Mouse (Mus musculus) CD8-positive naive resting alpha-beta T cell, adult 57 days (primary cell): ENCODE measurements around the gene Krtap27-1. TPM values are rescaled to one million over a fixed set of nuclear protein-coding genes. Genes with fewer than 3 reads are reported as not detected.

ENCODE experiments used
- total RNA-seq: library from RNA; stranded (reverse); gene quantifications from one replicate; pipeline ENCODE4 v1.2.4, GENCODE M21; 2023

Krtap27-1 gene
- total RNA-seq = not detected

GRCm38 (mm10) chr16:88671571-88671970 is at the start of gene Krtap27-1:
TSS of gene Krtap27-1 (minus strand) at chr16:88671671.

GRCm38 (mm10) chr16:88707496-88708012 is 36.1 kb upstream of the Krtap27-1 start, which contains the start of gene 2310061N02Rik:
TSS of gene 2310061N02Rik (minus strand) at chr16:88707962.

DNA sequence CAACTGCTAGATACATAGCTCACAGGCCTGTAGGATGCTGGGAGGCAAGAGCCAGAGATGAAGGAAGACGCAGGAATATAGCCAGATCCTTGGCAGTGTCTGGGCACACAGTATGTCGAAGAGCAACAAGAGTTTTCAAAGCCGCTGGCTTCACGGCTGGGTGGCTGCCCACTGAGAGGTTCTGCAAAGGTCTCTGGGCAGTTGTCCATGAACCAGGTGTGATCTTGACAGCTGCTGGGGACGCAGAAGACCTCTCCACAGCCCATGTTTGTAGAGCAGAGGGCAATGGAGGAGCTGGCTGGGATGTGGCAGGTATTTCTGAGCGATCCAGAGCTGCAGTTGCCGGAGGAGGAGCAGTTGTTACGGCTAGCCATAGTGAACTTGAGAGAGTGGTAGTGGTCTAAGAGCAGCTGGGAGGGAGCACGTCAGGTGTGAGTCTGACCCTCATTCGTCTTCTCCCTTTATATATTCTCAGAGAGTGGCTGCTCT is 24.1 kb downstream of the Krtap27-1 start, which contains the start of gene Krtap26-1:
TSS of gene Krtap26-1 (minus strand) at position 439 of the 489 bp plus-strand sequence.

DNA sequence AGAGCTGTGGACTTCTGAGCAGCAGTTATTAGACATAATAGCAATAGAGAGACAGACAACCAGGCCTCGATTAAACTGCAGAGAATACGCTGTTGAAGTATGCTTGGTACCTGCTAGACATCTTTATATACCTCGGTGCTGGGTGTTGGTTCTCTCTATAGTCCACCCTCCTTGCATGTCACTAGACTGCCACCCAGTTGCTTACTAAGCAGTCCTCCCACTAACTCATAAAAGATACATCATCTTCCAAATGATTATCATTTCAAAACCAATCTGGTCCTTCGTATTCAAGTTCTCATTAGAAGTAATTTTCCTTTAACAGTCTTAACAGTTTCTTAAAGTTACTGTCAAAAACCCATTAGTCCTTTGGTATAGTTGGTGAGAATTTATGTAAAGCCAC is 43.9 kb downstream of the Krtap27-1 start, which contains the start of gene 2310079G19Rik:
TSS of gene 2310079G19Rik (minus strand) at position 101 of the 400 bp plus-strand sequence.

Other genes with a start within 250 kb of the Krtap27-1 start
- not detected for gene Cldn17, start 164.7 kb downstream of the Krtap27-1 start, total RNA-seq
- not detected for gene Cldn8, start 108.5 kb downstream of the Krtap27-1 start, total RNA-seq
- gene Krtap24-1, start 59.4 kb downstream of the Krtap27-1 start, total RNA-seq = not detected
- gene 2310079G19Rik, start 44.0 kb downstream of the Krtap27-1 start, total RNA-seq = not detected
- not detected for gene Krtap26-1, start 23.9 kb downstream of the Krtap27-1 start, total RNA-seq
- not detected for gene 2310061N02Rik, start 36.3 kb upstream of the Krtap27-1 start, total RNA-seq
- gene Krtap13-1, start 57.2 kb upstream of the Krtap27-1 start, total RNA-seq = not detected
- not detected for gene Krtap13, start 80.0 kb upstream of the Krtap27-1 start, total RNA-seq
- not detected for gene 2310034C09Rik, start 87.2 kb upstream of the Krtap27-1 start, total RNA-seq
- gene 2310057N15Rik, start 102.5 kb upstream of the Krtap27-1 start, total RNA-seq = not detected
- gene Gm5965, start 106.2 kb upstream of the Krtap27-1 start, total RNA-seq = not detected
- not detected for gene Gm20741, start 140.5 kb upstream of the Krtap27-1 start, total RNA-seq
- not detected for gene Krtap15, start 148.5 kb upstream of the Krtap27-1 start, total RNA-seq
- not detected for gene Krtap14, start 154.5 kb upstream of the Krtap27-1 start, total RNA-seq
- not detected for gene Krtap19-1, start 197.7 kb upstream of the Krtap27-1 start, total RNA-seq
- not detected for gene Krtap19-2, start 202.6 kb upstream of the Krtap27-1 start, total RNA-seq
- not detected for gene Krtap19-3, start 206.4 kb upstream of the Krtap27-1 start, total RNA-seq
- not detected for gene Krtap19-4, start 213.4 kb upstream of the Krtap27-1 start, total RNA-seq
- gene Krtap19-5, start 224.8 kb upstream of the Krtap27-1 start, total RNA-seq = not detected